Mouse (Mus musculus) stomach, embryonic 14.5 days (tissue): ENCODE measurements around the gene Cyba. TPM values are rescaled to one million over a fixed set of nuclear protein-coding genes. Genes with fewer than 3 reads are reported as not detected.

Source experiments
- ATAC-seq: fragments of 200-750 bp; cut with Nextera tagmentation; 2 replicates; pipeline ENCODE4 v1.8.0; 2017; ENCODE audit warnings: low read depth, moderate TSS enrichment; ENCODE audit not compliant: insufficient number of reproducible peaks, insufficient read depth, low FRiP score
- H3K27ac ChIP-seq: fragments of 300-500 bp; sonication (generic); 2 replicates; pipeline ENCODE4 v1.5.1; 2014; ENCODE audit warnings: mild to moderate bottlenecking, low read length, moderate library complexity, mixed read lengths
- H3K27me3 ChIP-seq: fragments of 300-500 bp; sonication (generic); 2 replicates; pipeline ENCODE4 v1.6.1; 2014; ENCODE audit warnings: low read length, control low read depth, mixed read lengths; ENCODE audit not compliant: control insufficient read depth, insufficient read depth
- H3K36me3 ChIP-seq: fragments of 300-500 bp; sonication (generic); 2 replicates; pipeline ENCODE4 v1.6.1; 2014; ENCODE audit warnings: mild to moderate bottlenecking, control low read depth, low read length, moderate library complexity, mixed read lengths; ENCODE audit not compliant: control insufficient read depth, insufficient read depth
- H3K4me1 ChIP-seq: fragments of 300-500 bp; sonication (generic); 2 replicates; pipeline ENCODE4 v1.6.1; 2014; ENCODE audit warnings: low read length, control low read depth, mixed read lengths; ENCODE audit not compliant: control insufficient read depth, insufficient read depth
- H3K4me2 ChIP-seq: fragments of 300-500 bp; sonication (generic); replicated peaks from 2 replicates; pipeline ENCODE4 v1.6.1; 2014; ENCODE audit warnings: low read depth, low read length, control low read depth
- H3K4me3 ChIP-seq: fragments of 300-500 bp; sonication (generic); 2 replicates; pipeline ENCODE4 v1.5.1; 2014; ENCODE audit warnings: low read depth, low read length, control low read depth
- H3K9ac ChIP-seq: fragments of 300-500 bp; sonication (generic); replicated peaks from 2 replicates; pipeline ENCODE4 v1.6.1; 2014; ENCODE audit warnings: low read depth, mild to moderate bottlenecking, control low read depth, low read length, moderate library complexity, mixed read lengths
- H3K9me3 ChIP-seq: fragments of 300-500 bp; sonication (generic); 2 replicates; pipeline ENCODE4 v1.6.1; 2016; ENCODE audit warnings: low read depth, low read length, control low read depth; ENCODE audit not compliant: control insufficient read depth
- WGBS: fragments of 180-500 bp; shearing (Covaris S2); extraction: QIAGEN DNeasy Blood & Tissue Kit; methylation state at CpG from one replicate; pipeline ENCODE4 v1.1.7; 2014; 5-methylcytosine and 5-hydroxymethylcytosine counted together
- polyA plus RNA-seq: library from polyadenylated mRNA; unstranded; fragments of >200 nt; fragmentation: Nextera tagmentation; extraction: Ambion mirVana; gene quantifications from 2 replicates; pipeline ENCODE4 v1.2.1, GENCODE M21; 2014

The Cyba gene
- polyA plus RNA-seq, 1 experiment from 2014 or later = 202 TPM

- H3K36me3 ChIP-seq = peaks cover 13% of the 10 kb centered on the region
- H3K4me2 ChIP-seq = peak overlapping the region; percentile 75
- H3K4me3 ChIP-seq = peak overlapping the region; percentile 54; the same call in 1 of the 2 replicates
- H3K4me1 ChIP-seq = peaks cover 21% of the 10 kb centered on the region
- no peaks in the 10 kb centered on the region for H3K27me3 ChIP-seq
- H3K9ac ChIP-seq = no peak overlapping the region
- H3K27ac ChIP-seq = no peak overlapping the region; the same call in 1 of the 2 replicates
- no peaks in the 10 kb centered on the region for H3K9me3 ChIP-seq
- WGBS = 66% methylated on average over 11 of the region's 11 CpGs
- ATAC-seq = peak; percentile 53
Measured at GRCm38 (mm10) chr8:122433269-122433905, 657 bp upstream of the Cyba start.

GRCm38 (mm10) chr8:122431694-122432442 lies 862 bp downstream of the Cyba start:
- ATAC-seq = peak; percentile 3; the same call in 1 of the 2 replicates
- Histone ChIP-seq H3K4me1 (peaks cover 14% of the 10 kb centered on the region), H3K9me3 (no peaks in the 10 kb centered on the region), H3K4me3 (peak overlapping the region; percentile 54), H3K27ac (peak overlapping the region; percentile 44), H3K9ac (peak overlapping the region; percentile 71), H3K4me2 (peak overlapping the region; percentile 75), H3K27me3 (no peaks in the 10 kb centered on the region), H3K36me3 (peaks cover 9% of the 10 kb centered on the region)
- WGBS = 33% methylated on average over 17 of the region's 18 CpGs

- H3K27ac ChIP-seq = no peak overlapping the region
- peaks cover 14% of the 10 kb centered on the region for H3K4me1 ChIP-seq
- H3K4me3 ChIP-seq = no peak overlapping the region
- 73% methylated on average over 3 of the region's 3 CpGs for WGBS
- no peak for ATAC-seq
- no peak overlapping the region for H3K9ac ChIP-seq
- no peaks in the 10 kb centered on the region for H3K9me3 ChIP-seq
- peaks cover 4% of the 10 kb centered on the region; the same call in 1 of the 2 replicates for H3K36me3 ChIP-seq
- H3K27me3 ChIP-seq = no peaks in the 10 kb centered on the region
- no peak overlapping the region for H3K4me2 ChIP-seq
Measured at GRCm38 (mm10) chr8:122430646-122431045, 2.1 kb downstream of the Cyba start.

GRCm38 (mm10) chr8:122430058-122430636 lies 2.6 kb downstream of the Cyba start:
- Histone ChIP-seq H3K9ac (no peak overlapping the region), H3K27ac (no peak overlapping the region)
- 76% methylated on average over 10 of the region's 10 CpGs for WGBS

GRCm38 (mm10) chr8:122428163-122428562 lies 4.6 kb downstream of the Cyba start:
- Histone ChIP-seq H3K36me3 (peaks cover 8% of the 10 kb centered on the region), H3K4me1 (peaks cover 14% of the 10 kb centered on the region), H3K27me3 (no peaks in the 10 kb centered on the region), H3K9me3 (no peaks in the 10 kb centered on the region), H3K27ac (no peak overlapping the region), H3K4me3 (no peak overlapping the region), H3K4me2 (no peak overlapping the region), H3K9ac (no peak overlapping the region)
- no peak for ATAC-seq
- whole genome bisulfite sequencing = 89% methylated on average over 9 of the region's 9 CpGs

More at GRCm38 (mm10) chr8:122430058-122430636, 2.6 kb downstream of the Cyba start:
- Histone ChIP-seq H3K9me3 (no peaks in the 10 kb centered on the region), H3K36me3 (peaks cover 5% of the 10 kb centered on the region; the same call in 1 of the 2 replicates), H3K4me3 (no peak overlapping the region), H3K27me3 (no peaks in the 10 kb centered on the region), H3K4me2 (no peak overlapping the region), H3K4me1 (peaks cover 14% of the 10 kb centered on the region)
- ATAC-seq = no peak

- Histone ChIP-seq H3K4me2 (no peak overlapping the region), H3K4me1 (peaks cover 10% of the 10 kb centered on the region), H3K27me3 (no peaks in the 10 kb centered on the region), H3K4me3 (no peak overlapping the region), H3K36me3 (peaks cover 8% of the 10 kb centered on the region), H3K9me3 (no peaks in the 10 kb centered on the region), H3K9ac (no peak overlapping the region), H3K27ac (no peak overlapping the region)
- no peak for ATAC-seq
- 93% methylated on average over 7 of the region's 7 CpGs for WGBS
Measured at GRCm38 (mm10) chr8:122427607-122428006, 5.1 kb downstream of the Cyba start.

- H3K9ac ChIP-seq = no peak overlapping the region
- H3K4me2 ChIP-seq = no peak overlapping the region
- ATAC-seq = no peak
- no peaks in the 10 kb centered on the region for H3K27me3 ChIP-seq
- H3K27ac ChIP-seq = no peak overlapping the region
- H3K9me3 ChIP-seq = no peaks in the 10 kb centered on the region
- H3K4me1 ChIP-seq = no peaks in the 10 kb centered on the region; the same call in 1 of the 2 replicates
- H3K36me3 ChIP-seq = peaks cover 8% of the 10 kb centered on the region
- no peak overlapping the region for H3K4me3 ChIP-seq
- WGBS = 71% methylated on average over 9 of the region's 9 CpGs
Measured at GRCm38 (mm10) chr8:122426145-122426544, 6.6 kb downstream of the Cyba start.

- Histone ChIP-seq H3K4me3 (no peak overlapping the region), H3K27ac (no peak overlapping the region), H3K36me3 (peaks cover 12% of the 10 kb centered on the region), H3K27me3 (no peaks in the 10 kb centered on the region), H3K4me2 (no peak overlapping the region), H3K9me3 (no peaks in the 10 kb centered on the region), H3K9ac (no peak overlapping the region), H3K4me1 (no peaks in the 10 kb centered on the region)
- ATAC-seq = no peak
- 40% methylated on average over 5 of the region's 5 CpGs for WGBS
Measured at GRCm38 (mm10) chr8:122423659-122424058, 9.1 kb downstream of the Cyba start.
